Mouse (Mus musculus) testis, postnatal 10 days (tissue): Measurements from ENCODE around the gene Zfp825.
"Not testable (repeated sequence)": the region's sequence is repeated elsewhere in the genome, so short reads cannot be mapped to it uniquely, and the experiment has no call there.

Experiments
- DNase-seq: peaks from one replicate; pipeline ENCODE4 v3.0.0; 2021; ENCODE audit warnings: low spot score

Gene Zfp825

GRCm38 (mm10) chr13:74493911-74494679 is at the start of gene Zfp825:
TSS of gene Zfp825 (minus strand) at chr13:74493992.
- DNase-seq: peak; percentile 64

GRCm38 (mm10) chr13:74535418-74535817 is 41.6 kb upstream of the Zfp825 start:
- DNase-seq: not testable (repeated sequence)

DNA sequence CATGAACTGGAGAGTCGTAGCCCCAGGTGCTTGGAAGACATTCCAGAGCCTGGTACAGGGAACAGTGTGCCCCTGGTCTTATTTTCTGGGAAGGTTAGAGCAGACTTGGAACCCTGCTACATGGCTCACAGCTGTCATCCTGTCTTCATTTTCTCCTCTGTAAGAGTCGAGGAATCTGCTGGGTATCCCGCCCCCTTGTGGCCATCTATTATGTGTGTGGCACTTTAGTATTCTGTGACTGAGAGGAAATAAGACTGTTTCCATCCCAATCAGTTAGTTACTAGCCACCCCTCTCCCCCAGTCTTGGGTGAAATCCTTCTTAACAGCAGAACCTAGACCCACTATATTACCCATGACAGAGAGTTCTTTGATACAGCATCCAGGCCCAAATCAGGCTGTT is 41.1 kb upstream of the Zfp825 start:
- DNase-seq: peak; percentile 65

DNA sequence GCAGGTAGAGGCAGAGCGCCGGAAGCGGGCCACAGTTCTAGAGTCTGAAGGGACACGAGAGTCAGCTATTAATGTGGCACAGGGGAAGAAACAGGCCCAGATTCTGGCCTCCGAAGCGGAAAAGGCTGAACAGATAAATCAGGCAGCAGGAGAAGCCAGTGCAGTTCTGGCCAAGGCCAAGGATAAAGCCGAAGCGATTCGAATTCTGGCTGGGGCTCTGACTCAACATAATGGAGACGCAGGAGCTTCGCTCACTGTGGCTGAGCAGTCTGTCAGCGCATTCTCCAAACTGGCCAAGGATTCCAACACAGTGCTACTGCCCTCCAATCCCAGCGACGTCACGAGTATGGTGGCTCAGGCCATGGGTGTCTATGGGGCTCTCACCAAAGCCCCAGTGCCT is 40.3 kb upstream of the Zfp825 start:
- no peak for DNase-seq

DNA sequence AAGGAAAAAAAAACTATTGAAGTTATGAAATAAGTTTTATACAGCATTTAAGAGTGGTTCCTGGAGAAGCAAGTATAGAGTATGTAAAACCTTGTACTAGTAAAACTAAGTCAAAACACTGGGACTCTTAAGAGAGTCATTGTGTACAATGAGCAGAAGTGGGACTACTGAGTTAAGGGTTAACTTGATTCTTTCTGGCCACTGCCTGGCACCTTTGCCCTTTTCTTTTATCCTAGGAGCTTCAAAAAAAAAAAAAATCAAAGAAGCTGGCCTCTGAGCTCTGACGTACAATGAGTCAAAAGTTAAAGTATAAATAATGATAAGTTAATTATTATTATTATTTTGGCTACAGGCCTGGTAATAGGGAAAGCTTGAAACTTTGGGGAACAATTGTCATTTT is 37.5 kb upstream of the Zfp825 start:
- DNase-seq: not testable (repeated sequence)

GRCm38 (mm10) chr13:74529372-74529715 is 35.6 kb upstream of the Zfp825 start:
- not testable (repeated sequence) for DNase-seq

DNA sequence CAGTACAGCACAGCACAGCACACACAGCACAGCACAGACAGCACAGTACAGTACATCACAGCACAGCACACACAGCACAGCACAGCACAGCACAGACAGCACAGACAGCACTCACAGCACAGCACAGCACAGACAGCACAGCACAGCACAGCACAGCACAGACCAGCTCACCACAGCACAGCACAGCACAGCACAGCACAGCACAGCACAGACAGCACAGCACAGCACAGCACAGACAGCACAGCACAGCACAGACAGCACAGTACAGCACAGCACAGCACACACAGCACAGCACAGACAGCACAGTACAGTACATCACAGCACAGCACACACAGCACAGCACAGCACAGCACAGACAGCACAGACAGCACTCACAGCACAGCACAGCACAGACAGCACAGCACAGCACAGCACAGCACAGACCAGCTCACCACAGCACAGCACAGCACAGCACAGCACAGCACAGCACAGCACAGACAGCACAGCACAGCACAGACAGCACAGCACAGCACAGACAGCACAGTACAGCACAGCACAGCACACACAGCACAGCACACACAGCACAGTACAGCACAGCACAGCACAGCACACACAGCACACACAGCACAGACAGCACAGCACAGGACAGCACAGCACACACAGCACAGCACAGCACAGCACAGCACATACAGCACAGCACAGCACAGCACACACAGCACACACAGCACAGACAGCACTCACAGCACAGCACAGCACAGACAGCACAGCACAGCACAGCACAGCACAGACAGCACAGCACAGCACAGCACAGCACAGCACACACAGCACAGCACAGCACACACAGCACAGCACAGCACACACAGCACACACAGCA is 35.0 kb upstream of the Zfp825 start:
- not testable (repeated sequence) for DNase-seq

GRCm38 (mm10) chr13:74522481-74523237 is 28.9 kb upstream of the Zfp825 start:
- peak; percentile 71 for DNase-seq

DNA sequence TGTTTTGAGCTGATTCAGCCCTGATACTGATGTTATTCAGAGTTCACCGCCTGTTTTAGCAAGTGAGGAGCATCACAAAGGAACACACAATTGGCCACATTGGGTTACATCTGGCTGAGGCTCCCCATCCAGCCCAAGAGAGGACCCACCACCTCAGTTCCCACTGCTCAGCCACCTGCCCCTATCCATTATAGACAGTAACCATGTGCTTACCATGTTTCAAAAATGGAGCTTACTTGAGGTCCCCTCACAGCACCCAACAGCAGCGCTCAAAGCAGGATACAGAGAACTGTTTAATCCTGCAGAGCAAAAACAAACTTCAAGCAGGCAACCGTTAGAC is 28.3 kb upstream of the Zfp825 start:
- DNase-seq: not testable (repeated sequence)

DNA sequence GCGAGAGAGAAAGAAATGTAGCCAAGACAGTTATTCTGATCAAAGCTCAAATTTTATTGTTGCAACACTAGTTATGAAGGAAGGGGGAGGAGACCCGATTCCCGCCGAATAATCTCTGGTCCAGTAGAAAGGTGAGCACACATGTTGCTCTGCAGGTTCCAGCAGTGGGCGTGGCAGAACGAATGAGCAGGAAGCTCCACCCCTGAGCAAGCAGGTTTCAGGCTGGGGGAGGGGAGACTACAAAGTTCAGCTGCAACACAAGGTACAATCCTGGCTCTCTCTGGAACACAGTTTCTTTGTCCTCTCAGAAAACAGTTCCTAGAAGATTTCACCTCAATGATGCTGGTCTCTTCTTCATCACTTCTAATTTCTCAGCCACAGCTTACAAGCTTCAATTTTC is 14.2 kb upstream of the Zfp825 start:
- not testable (repeated sequence) for DNase-seq

DNA sequence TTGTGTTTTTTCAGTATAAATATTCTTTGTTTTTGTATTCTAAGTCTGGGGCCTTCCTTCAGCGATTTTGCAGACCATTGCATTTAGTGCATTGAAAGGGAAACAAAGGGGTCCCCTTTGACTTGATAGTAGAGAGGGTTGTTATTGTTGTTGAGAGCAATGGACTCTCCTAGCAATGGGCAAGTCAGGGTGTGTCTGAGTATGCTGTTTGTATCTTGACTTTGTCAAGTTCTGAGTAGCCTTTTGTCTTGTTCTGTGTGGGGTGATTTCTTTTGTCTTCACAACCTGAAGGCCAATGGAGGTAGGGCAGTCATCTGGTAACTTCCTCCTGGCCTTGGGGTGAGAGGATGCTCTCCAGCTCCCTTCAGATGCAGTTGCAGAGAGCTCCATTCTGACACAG is 9.1 kb upstream of the Zfp825 start:
- DNase-seq: not testable (repeated sequence)

GRCm38 (mm10) chr13:74499696-74500095 is 5.9 kb upstream of the Zfp825 start:
- DNase-seq: not testable (repeated sequence)

DNA sequence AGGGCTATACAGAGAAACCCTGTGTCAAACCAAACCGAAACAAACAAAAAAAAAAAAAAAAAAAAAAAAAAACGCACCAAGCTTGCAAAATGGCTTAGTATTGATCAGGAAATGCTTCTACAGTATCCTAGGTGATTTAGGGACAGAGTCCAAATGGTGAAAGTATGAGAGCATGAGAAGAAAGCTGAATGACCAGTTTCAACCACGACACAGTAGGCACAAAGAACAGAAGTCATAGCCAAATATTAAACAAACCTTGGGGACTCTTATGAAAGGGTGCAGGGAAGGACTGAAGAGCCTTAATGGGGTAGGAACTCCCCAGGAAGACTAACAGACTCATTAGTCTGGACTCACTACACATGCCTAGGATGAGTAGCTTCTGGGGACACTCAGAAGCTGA is 9.5 kb downstream of the Zfp825 start:
- not testable (repeated sequence) for DNase-seq

DNA sequence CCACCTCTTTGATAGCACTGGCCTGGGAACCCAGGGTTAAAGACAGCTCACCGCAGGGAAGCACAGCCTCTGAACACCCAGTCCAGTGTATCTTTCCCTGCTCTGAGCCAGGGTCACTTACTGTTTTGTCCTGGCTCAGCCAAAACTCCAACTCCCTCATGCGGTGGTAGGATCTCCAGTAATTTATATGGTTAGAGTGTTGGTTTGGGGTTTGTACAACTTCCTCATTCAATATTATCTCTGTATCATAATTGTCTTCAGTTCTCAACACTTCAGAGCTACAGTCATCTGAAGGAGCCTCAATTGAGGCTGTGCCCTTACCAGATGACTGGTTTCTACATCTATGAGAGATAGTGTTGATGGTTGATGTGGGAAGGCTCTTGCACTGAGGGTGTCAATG is 22.3 kb downstream of the Zfp825 start:
- not testable (repeated sequence) for DNase-seq

DNA sequence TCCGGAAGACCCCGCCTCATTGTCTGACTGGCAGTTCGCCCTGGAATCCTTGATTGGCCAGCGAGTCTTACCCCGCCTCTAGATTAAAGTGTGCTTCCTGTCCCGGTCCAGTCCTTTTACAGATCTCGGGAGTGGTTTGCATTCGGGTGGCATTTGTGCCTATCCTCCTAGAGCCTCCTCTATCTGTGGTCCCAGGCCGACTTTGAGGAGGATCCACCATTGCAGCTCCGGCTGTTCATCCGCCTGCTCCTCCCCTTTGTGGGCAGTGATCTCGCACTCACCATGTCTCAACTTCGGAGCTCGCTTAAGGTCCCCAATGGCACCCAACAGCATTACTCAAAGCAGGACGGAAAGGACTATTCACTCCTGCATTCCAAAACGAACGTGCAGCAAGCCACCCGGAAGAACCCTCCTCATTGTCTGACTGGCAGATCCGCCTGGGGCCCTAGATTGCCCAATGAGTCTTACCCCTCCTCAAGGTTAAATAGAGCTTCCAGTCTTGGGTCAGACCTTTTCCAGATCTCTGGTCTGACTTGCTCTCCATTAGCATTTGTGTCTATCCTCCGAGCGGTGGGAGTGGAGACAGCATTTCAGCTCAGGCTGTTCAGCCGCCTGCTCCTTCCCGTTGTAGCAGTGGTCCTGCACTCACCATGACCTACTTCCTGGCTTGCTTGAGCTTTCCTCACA is 30.9 kb downstream of the Zfp825 start:
- peak; percentile 83 for DNase-seq

GRCm38 (mm10) chr13:74462318-74462698 is 31.5 kb downstream of the Zfp825 start:
- DNase-seq: peak; percentile 44

DNA sequence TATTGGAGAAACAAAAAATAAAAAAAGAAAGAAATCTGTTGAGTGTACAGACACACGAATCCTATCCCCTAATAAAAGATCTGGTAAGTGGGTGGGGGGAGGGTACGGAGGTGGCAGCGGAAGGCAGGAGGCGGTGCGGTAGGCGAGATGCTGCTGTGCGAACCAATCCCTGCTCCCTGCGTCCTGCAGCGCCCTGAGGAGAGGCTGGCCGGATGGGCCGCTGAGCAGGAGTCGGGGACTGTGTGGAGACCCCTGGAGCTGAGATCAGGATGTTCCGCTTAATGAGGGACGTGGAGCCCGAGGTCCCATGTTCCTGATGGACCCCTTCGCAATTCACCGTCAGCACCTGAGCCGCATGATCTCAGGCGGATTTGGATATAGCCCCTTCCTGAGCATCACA is 53.9 kb downstream of the Zfp825 start:
- DNase-seq: no peak
